Mouse (Mus musculus) stomach, postnatal 0 days (tissue): ENCODE measurements around the gene Flnb.

Experiments
- CTCF ChIP-seq: IDR thresholded peaks from 2 replicates; pipeline ENCODE4 v1.5.1; 2016; ENCODE audit warnings: antibody characterized with exemption, low read depth, mild to moderate bottlenecking, moderate library complexity
- EP300 ChIP-seq: optimal IDR thresholded peaks from 2 replicates; pipeline ENCODE3; 2016; ENCODE audit warnings: antibody characterized with exemption

- TF ChIP-seq EP300 (no peak), CTCF (no peak)
Observed at GRCm38 (mm10) chr14:7861275-7861674, 43.5 kb downstream of the Flnb start.
